In genomic region chr15:32247281-32247680, GRCm38 (mm10) we compare ENCODE assay signal across 11 mouse cellular contexts. TPM values are rescaled to one million over a fixed set of nuclear protein-coding genes. Genes with fewer than 3 reads are reported as not detected.
DNase-seq lines count a peak whose midpoint lies in the region; ATAC-seq lines count a peak whose summit lies in the region.
"Had no signal": no experiment of that assay in that cellular context is flagged by ENCODE, and none has a peak within 500 bp of the region (broad histone marks: within the 10 kb centered on the region; RNA-seq: fewer than 3 reads in every experiment).

No protein-coding gene starts in this region.

- peak overlapping the region; percentile 73 for H3K4me3 ChIP-seq in kidney, embryonic 15.5 days (replicated peaks)
- peak overlapping the region; percentile 82 for H3K4me3 ChIP-seq in embryonic facial prominence, embryonic 12.5 days
- no peak overlapping the region for H3K4me3 ChIP-seq in hindbrain, embryonic 12.5 days
- H3K4me3 ChIP-seq in midbrain, embryonic 16.5 days (ENCODE audit: low read depth, low read length): peak overlapping the region; percentile 64; the same call in 1 of the 2 replicates

- H3K27ac ChIP-seq in kidney, embryonic 15.5 days: no peak overlapping the region
- H3K27ac ChIP-seq in embryonic facial prominence, embryonic 12.5 days: no peak overlapping the region
- no peak overlapping the region for H3K27ac ChIP-seq in hindbrain, embryonic 12.5 days
- H3K27ac ChIP-seq in midbrain, embryonic 16.5 days (ENCODE audit: low read length): no peak overlapping the region

- H3K27me3 ChIP-seq in kidney, embryonic 15.5 days: no peaks in the 10 kb centered on the region
- H3K27me3 ChIP-seq in embryonic facial prominence, embryonic 12.5 days: no peaks in the 10 kb centered on the region
- no peaks in the 10 kb centered on the region for H3K27me3 ChIP-seq in hindbrain, embryonic 12.5 days
- peaks cover 3% of the 10 kb centered on the region; the same call in 1 of the 2 replicates for H3K27me3 ChIP-seq in midbrain, embryonic 16.5 days (ENCODE audit: control insufficient read depth, insufficient read depth, low read depth, low read length)

- H3K4me1 ChIP-seq in kidney, embryonic 15.5 days: peaks cover 20% of the 10 kb centered on the region
- H3K4me1 ChIP-seq in embryonic facial prominence, embryonic 12.5 days: peaks cover 22% of the 10 kb centered on the region; the same call in 1 of the 2 replicates
- peaks cover 12% of the 10 kb centered on the region; the same call in 1 of the 2 replicates for H3K4me1 ChIP-seq in hindbrain, embryonic 12.5 days
- H3K4me1 ChIP-seq in midbrain, embryonic 16.5 days (ENCODE audit: control insufficient read depth, insufficient read depth, low read length): peaks cover 5% of the 10 kb centered on the region; the same call in 1 of the 2 replicates

- ATAC-seq in kidney, embryonic 15.5 days (replicated peaks; ENCODE audit: low FRiP score): no peak
- no peak for ATAC-seq in embryonic facial prominence, embryonic 12.5 days (ENCODE audit: insufficient number of reproducible peaks, insufficient read depth, low FRiP score, low TSS enrichment)
- ATAC-seq in hindbrain, embryonic 12.5 days (ENCODE audit: low FRiP score): no peak
- no peak for ATAC-seq in midbrain, embryonic 16.5 days
- ATAC-seq in activated CD4-positive, CD25-positive, alpha-beta regulatory T cell, adult 4 months: no peak

- no peak overlapping the region for H3K9ac ChIP-seq in kidney, embryonic 15.5 days
- no peak overlapping the region for H3K9ac ChIP-seq in embryonic facial prominence, embryonic 12.5 days
- no peak overlapping the region for H3K9ac ChIP-seq in hindbrain, embryonic 12.5 days
- H3K9ac ChIP-seq in midbrain, embryonic 16.5 days (ENCODE audit: low read depth, low read length): no peak overlapping the region

- no peak for DNase-seq in kidney, postnatal 4 days
- DNase-seq in spleen, postnatal 36 days (ENCODE audit: low spot score in 2 of 2): no peak
- DNase-seq in adrenal gland, postnatal 25 days: no peak
- DNase-seq: adrenal gland, adult 2 months; cerebellum, adult 9-11 months; lung, postnatal 4 days had no signal

- H3K36me3 ChIP-seq in kidney, embryonic 15.5 days: no peaks in the 10 kb centered on the region
- H3K36me3 ChIP-seq in embryonic facial prominence, embryonic 12.5 days: no peaks in the 10 kb centered on the region
- H3K36me3 ChIP-seq in hindbrain, embryonic 12.5 days: no peaks in the 10 kb centered on the region
- H3K36me3 ChIP-seq in midbrain, embryonic 16.5 days (ENCODE audit: control insufficient read depth, insufficient read depth, low read length): no peaks in the 10 kb centered on the region

- H3K9me3 ChIP-seq in kidney, embryonic 15.5 days (replicated peaks): no peaks in the 10 kb centered on the region
- H3K9me3 ChIP-seq in embryonic facial prominence, embryonic 12.5 days: no peaks in the 10 kb centered on the region
- no peaks in the 10 kb centered on the region for H3K9me3 ChIP-seq in hindbrain, embryonic 12.5 days (replicated peaks)
- no peaks in the 10 kb centered on the region for H3K9me3 ChIP-seq in midbrain, embryonic 16.5 days (replicated peaks; ENCODE audit: control insufficient read depth, low read length, poor library complexity, severe bottlenecking)

- peak overlapping the region; percentile 97 for H3K4me2 ChIP-seq in kidney, embryonic 15.5 days
- peak overlapping the region; percentile 91 for H3K4me2 ChIP-seq in embryonic facial prominence, embryonic 12.5 days (replicated peaks)
- peak overlapping the region; percentile 99 for H3K4me2 ChIP-seq in hindbrain, embryonic 12.5 days (replicated peaks)
- peak overlapping the region; percentile 96 for H3K4me2 ChIP-seq in midbrain, embryonic 16.5 days (ENCODE audit: low read length)

- 43% methylated on average over 5 of the region's 5 CpGs for WGBS in kidney, embryonic 15.5 days
- WGBS in embryonic facial prominence, embryonic 12.5 days: 19% methylated on average over 5 of the region's 5 CpGs
- 49% methylated on average over 5 of the region's 5 CpGs for WGBS in hindbrain, embryonic 12.5 days
- 61% methylated on average over 5 of the region's 5 CpGs for WGBS in midbrain, embryonic 16.5 days

RNA-seq across cellular contexts. Expression of gene Sema5a, which starts 2.7 kb away (rescaled TPM):
- 25.2 and 26.3 TPM in 2 replicates for polyA plus RNA-seq in kidney, embryonic 15.5 days (2015; fragmentation: Nextera tagmentation; extraction: Ambion mirVana)
- polyA plus RNA-seq in embryonic facial prominence, embryonic 12.5 days (2016; fragmentation: Nextera tagmentation; extraction: Ambion mirVana): 26.2 and 28.3 TPM in 2 replicates
- polyA plus RNA-seq in hindbrain, embryonic 12.5 days (2016; fragmentation: Nextera tagmentation; extraction: Ambion mirVana): 11.2 and 11.6 TPM in 2 replicates
- 7.1 and 8.1 TPM in 2 replicates for polyA plus RNA-seq in midbrain, embryonic 16.5 days (2015; fragmentation: Nextera tagmentation; extraction: Ambion mirVana)
- polyA plus RNA-seq in activated CD4-positive, CD25-positive, alpha-beta regulatory T cell, adult 4 months (2017; shearing (Covaris generic)): not detected
- 17.6 and 22.6 TPM in 2 replicates for total RNA-seq in adrenal gland, postnatal 25 days (2021)
